Mouse (Mus musculus): ENCODE measurements at regions not wholly inside any gene's neighbourhood (a gene's known extent, or its start where the extent isn't known, plus 50 kb on each side); places are given as distances from the start of the nearest gene placed in this dataset.

DNA sequence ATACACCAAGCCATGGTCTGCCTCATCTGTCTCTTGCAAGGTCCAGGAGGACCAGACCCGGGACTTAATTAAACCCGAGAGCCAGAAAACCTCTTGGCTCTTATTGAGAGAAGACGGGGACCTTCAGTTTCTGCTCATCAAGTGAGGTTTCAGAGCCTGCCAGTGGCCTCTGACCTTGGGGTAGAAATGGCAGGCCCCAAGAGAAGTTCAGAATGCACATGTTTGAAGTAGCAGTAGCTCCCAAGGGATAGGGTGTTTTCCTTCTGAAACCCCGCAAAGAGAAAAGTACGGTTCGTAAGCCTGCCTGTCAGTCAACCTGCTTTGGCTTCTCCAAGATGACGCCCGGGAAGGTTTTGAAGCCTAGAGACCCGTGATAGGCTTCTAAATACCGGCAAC, 93.7 kb upstream of the Gpr12 start:
- no peak overlapping the region for H3K4me3 ChIP-seq (ENCODE audit: insufficient read depth in 1 of 2, low read depth in 1 of 2, low read length in 2 of 2, poor library complexity in 1 of 2, severe bottlenecking in 1 of 2)
- H3K9ac ChIP-seq (ENCODE audit: insufficient read depth, low read depth, low read length, poor library complexity, severe bottlenecking) = no peak overlapping the region
- DNase-seq (ENCODE audit: low read depth, low spot score) = no peak
- no peak overlapping the region for H3K27ac ChIP-seq (ENCODE audit: insufficient read depth, low read depth, low read length, poor library complexity, severe bottlenecking)
- H3K9me3 ChIP-seq (ENCODE audit: control insufficient read depth, insufficient read depth, low read depth, low read length) = no peaks in the 10 kb centered on the region
- H3K36me3 ChIP-seq (ENCODE audit: control insufficient read depth, insufficient read depth, low read length, poor library complexity, severe bottlenecking) = no peaks in the 10 kb centered on the region
- in situ Hi-C loops (cut with MboI; ENCODE audit: low sequenced_read_pairs in 2 of 2, unreplicated experiment in 2 of 2) = no loop called here
- no peak for TF ChIP-seq HCFC1 (IDR thresholded peaks at IDR 0.05; ENCODE audit: borderline replicate concordance, insufficient read depth, low read length)
- TF ChIP-seq MAFK (IDR thresholded peaks at IDR 0.05; ENCODE audit: insufficient read depth, low read depth, low read length) = no peak
- TF ChIP-seq ZNF384 (IDR thresholded peaks at IDR 0.05; ENCODE audit: low read depth, low read length) = no peak
- no peak for TF ChIP-seq ZC3H11A (IDR thresholded peaks at IDR 0.05; ENCODE audit: borderline replicate concordance, low read depth, low read length)
- no peak for TF ChIP-seq CHD2 (IDR thresholded peaks at IDR 0.05; ENCODE audit: low read depth, low read length)
- peaks cover 2 to 14% of the 10 kb centered on the region in 2 experiments; a peak in 3 of 4 replicates for H3K4me1 ChIP-seq (ENCODE audit: control insufficient read depth in 2 of 2, insufficient read depth in 2 of 2, low read length in 2 of 2, poor library complexity in 1 of 2)

DNA sequence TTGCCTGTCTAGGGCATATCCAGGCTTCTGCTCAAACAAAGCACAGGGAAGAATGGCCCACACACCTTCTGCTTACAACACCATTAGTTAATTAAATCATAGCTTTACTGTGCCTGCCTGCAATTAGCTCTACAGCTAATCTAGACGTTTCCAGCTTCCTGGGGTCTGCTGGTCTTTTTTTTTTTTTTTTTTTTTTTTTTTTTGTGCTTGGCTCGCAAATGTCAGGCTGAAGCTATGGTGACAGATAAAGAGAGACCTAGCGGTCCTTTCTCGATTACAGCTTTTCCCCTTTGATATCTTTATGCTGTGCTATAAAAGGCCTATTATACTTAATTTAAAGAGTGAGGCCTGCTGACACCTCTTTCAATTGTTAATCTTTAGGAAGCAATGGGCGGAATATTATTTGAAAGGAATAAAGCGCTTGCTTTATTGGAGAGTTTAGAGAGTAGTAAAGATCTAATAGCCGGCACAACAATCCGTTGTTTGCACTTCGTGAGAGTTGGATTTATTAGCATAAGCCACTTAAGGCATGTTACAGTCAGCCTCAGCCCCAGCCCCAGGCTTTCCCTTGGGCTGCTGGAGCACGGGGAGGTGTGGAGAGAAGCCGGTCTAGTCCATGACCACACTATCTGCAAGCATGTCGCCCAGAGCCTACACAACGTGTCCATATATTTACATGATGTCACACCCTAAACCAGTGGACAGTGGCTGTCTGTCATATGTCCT, 93.2 kb upstream of the Gpr12 start:
- TF ChIP-seq CHD2 (IDR thresholded peaks at IDR 0.05; ENCODE audit: low read depth, low read length) (no peak), HCFC1 (IDR thresholded peaks at IDR 0.05; ENCODE audit: borderline replicate concordance, insufficient read depth, low read length) (no peak), ZC3H11A (IDR thresholded peaks at IDR 0.05; ENCODE audit: borderline replicate concordance, low read depth, low read length) (no peak), ZNF384 (IDR thresholded peaks at IDR 0.05; ENCODE audit: low read depth, low read length) (no peak), MAFK (IDR thresholded peaks at IDR 0.05; ENCODE audit: insufficient read depth, low read depth, low read length) (no peak)
- no peak for DNase-seq (ENCODE audit: low read depth, low spot score)
- in situ Hi-C loops (cut with MboI; ENCODE audit: low sequenced_read_pairs in 2 of 2, unreplicated experiment in 2 of 2) = no loop called here

DNA sequence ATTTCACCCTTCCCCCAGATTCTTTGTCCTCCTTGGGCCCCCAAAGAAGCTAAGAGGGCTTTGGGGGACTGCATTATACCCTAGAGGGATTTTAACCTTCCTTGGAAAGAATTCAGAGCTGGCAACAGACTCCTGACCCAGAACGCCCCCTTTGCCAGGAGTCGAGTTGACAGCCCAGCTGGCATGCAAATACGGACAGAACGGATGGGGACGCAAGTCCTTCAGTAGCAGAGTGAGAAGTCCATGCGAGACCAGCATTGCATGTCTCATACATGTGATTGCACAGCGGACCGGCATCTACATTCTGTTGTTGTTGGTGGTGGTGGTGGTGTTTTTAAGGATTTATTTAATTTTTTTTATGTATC, 92.1 kb upstream of the Gpr12 start:
- Histone ChIP-seq H3K4me3 (ENCODE audit: insufficient read depth in 1 of 2, low read depth in 1 of 2, low read length in 2 of 2, poor library complexity in 1 of 2, severe bottlenecking in 1 of 2) (no peak overlapping the region), H3K4me1 (ENCODE audit: control insufficient read depth in 2 of 2, insufficient read depth in 2 of 2, low read length in 2 of 2, poor library complexity in 1 of 2) (peaks cover 2 to 14% of the 10 kb centered on the region in 2 experiments; a peak in 3 of 4 replicates), H3K36me3 (ENCODE audit: control insufficient read depth, insufficient read depth, low read length, poor library complexity, severe bottlenecking) (no peaks in the 10 kb centered on the region), H3K27ac (ENCODE audit: insufficient read depth, low read depth, low read length, poor library complexity, severe bottlenecking) (no peak overlapping the region), H3K9ac (ENCODE audit: insufficient read depth, low read depth, low read length, poor library complexity, severe bottlenecking) (no peak overlapping the region), H3K9me3 (ENCODE audit: control insufficient read depth, insufficient read depth, low read depth, low read length) (no peaks in the 10 kb centered on the region)
- TF ChIP-seq CHD2 (IDR thresholded peaks at IDR 0.05; ENCODE audit: low read depth, low read length) (no peak), MAFK (IDR thresholded peaks at IDR 0.05; ENCODE audit: insufficient read depth, low read depth, low read length) (no peak), ZC3H11A (IDR thresholded peaks at IDR 0.05; ENCODE audit: borderline replicate concordance, low read depth, low read length) (no peak), ZNF384 (IDR thresholded peaks at IDR 0.05; ENCODE audit: low read depth, low read length) (no peak), HCFC1 (IDR thresholded peaks at IDR 0.05; ENCODE audit: borderline replicate concordance, insufficient read depth, low read length) (no peak)
- in situ Hi-C loops (cut with MboI; ENCODE audit: low sequenced_read_pairs in 2 of 2, unreplicated experiment in 2 of 2) = no loop called here
- DNase-seq (ENCODE audit: low read depth, low spot score) = no peak

More for the DNA sequence above, 93.2 kb upstream of the Gpr12 start:
- no peaks in the 10 kb centered on the region for H3K9me3 ChIP-seq (ENCODE audit: control insufficient read depth, insufficient read depth, low read depth, low read length)
- no peak overlapping the region for H3K9ac ChIP-seq (ENCODE audit: insufficient read depth, low read depth, low read length, poor library complexity, severe bottlenecking)
- H3K4me1 ChIP-seq (ENCODE audit: control insufficient read depth in 2 of 2, insufficient read depth in 2 of 2, low read length in 2 of 2, poor library complexity in 1 of 2) = peaks cover 2 to 14% of the 10 kb centered on the region in 2 experiments; a peak in 3 of 4 replicates
- H3K36me3 ChIP-seq (ENCODE audit: control insufficient read depth, insufficient read depth, low read length, poor library complexity, severe bottlenecking) = no peaks in the 10 kb centered on the region
- H3K27ac ChIP-seq (ENCODE audit: insufficient read depth, low read depth, low read length, poor library complexity, severe bottlenecking) = no peak overlapping the region
- no peak overlapping the region for H3K4me3 ChIP-seq (ENCODE audit: insufficient read depth in 1 of 2, low read depth in 1 of 2, low read length in 2 of 2, poor library complexity in 1 of 2, severe bottlenecking in 1 of 2)

DNA sequence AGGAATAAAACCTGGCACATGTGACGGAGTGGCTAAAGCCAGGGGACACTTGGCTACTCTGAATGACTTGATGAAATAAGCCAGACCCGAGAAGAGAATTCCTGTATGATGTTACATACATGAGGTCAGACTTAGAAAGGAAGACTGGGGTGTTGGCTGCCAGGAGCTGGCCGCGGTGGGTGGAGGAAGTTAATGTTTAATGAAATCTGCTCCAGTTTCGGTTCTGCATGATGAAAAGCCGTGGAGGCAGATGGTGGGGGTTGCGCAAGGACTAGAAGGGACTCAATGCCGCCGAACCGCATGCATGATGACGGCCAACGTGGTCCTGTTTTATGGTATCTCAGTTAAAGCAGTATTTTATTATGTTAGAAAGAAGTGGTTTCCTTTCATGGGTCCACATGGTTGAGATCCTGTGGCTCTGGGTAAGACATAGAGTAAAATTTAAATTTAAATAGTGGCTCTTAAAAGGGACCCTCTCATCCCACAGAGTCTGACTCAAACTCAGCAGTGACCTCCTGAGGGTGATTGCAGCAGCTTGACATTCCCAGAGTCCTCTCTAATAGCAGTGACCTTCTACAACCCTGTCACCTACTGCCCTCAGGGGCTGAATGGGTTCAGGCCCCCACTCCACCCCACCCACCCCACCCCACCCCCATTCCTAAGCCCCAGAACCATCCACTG, 91.6 kb upstream of the Gpr12 start:
- Histone ChIP-seq H3K9ac (ENCODE audit: insufficient read depth, low read depth, low read length, poor library complexity, severe bottlenecking) (no peak overlapping the region), H3K4me3 (ENCODE audit: insufficient read depth in 1 of 2, low read depth in 1 of 2, low read length in 2 of 2, poor library complexity in 1 of 2, severe bottlenecking in 1 of 2) (no peak overlapping the region), H3K27ac (ENCODE audit: insufficient read depth, low read depth, low read length, poor library complexity, severe bottlenecking) (no peak overlapping the region), H3K9me3 (ENCODE audit: control insufficient read depth, insufficient read depth, low read depth, low read length) (no peaks in the 10 kb centered on the region), H3K36me3 (ENCODE audit: control insufficient read depth, insufficient read depth, low read length, poor library complexity, severe bottlenecking) (no peaks in the 10 kb centered on the region), H3K4me1 (ENCODE audit: control insufficient read depth in 2 of 2, insufficient read depth in 2 of 2, low read length in 2 of 2, poor library complexity in 1 of 2) (peaks cover 2 to 14% of the 10 kb centered on the region in 2 experiments; a peak in 3 of 4 replicates)
- TF ChIP-seq MAFK (IDR thresholded peaks at IDR 0.05; ENCODE audit: insufficient read depth, low read depth, low read length) (no peak), ZC3H11A (IDR thresholded peaks at IDR 0.05; ENCODE audit: borderline replicate concordance, low read depth, low read length) (no peak), ZNF384 (IDR thresholded peaks at IDR 0.05; ENCODE audit: low read depth, low read length) (no peak), CHD2 (IDR thresholded peaks at IDR 0.05; ENCODE audit: low read depth, low read length) (no peak), HCFC1 (IDR thresholded peaks at IDR 0.05; ENCODE audit: borderline replicate concordance, insufficient read depth, low read length) (no peak)
- DNase-seq (ENCODE audit: low read depth, low spot score) = no peak
- in situ Hi-C loops (cut with MboI; ENCODE audit: low sequenced_read_pairs in 2 of 2, unreplicated experiment in 2 of 2) = no loop called here

Data from ES-E14 (cell line).